In the genomic region with DNA sequence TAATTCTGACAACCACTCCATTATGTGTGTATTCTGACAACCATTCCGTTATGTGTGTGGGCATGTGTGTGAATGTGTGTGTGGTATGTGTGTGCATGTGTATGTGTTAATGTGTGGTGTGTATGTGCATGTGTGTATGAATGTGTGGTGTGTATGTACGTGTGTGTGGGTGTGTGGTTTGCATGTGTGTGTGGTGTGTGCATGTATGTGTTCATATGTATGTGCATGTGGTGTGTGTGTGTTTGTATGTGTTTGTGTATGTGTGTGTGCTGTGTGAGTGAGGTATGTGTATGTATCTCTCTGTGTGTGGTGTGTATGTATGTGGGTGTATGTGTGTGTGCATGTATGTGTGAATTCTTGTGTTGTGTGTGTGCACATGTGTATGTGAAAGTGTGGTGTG, we compare ENCODE assay signal across 14 mouse cellular contexts.
"Had no signal": no experiment of that assay in that cellular context is flagged by ENCODE, and none has a peak within 500 bp of the region (broad histone marks: within the 10 kb centered on the region; RNA-seq: fewer than 3 reads in every experiment).

No protein-coding gene starts in this region.

- H3K27ac ChIP-seq: kidney, embryonic 15.5 days; left cerebral cortex, adult 2 months; limb, embryonic 15.5 days; liver, embryonic 12.5 days; midbrain, embryonic 13.5 days; neural tube, embryonic 12.5 days; stomach, postnatal 0 days had no signal

- DNase-seq: kidney, adult 18-20 months; kidney, postnatal 25 days; lung, embryonic 14.5 days; lung, postnatal 10 days; right cerebral cortex, postnatal 14 days; thymus, adult 2 months; thymus, postnatal 25 days had no signal

- H3K4me2 ChIP-seq: kidney, embryonic 15.5 days; limb, embryonic 15.5 days; liver, embryonic 12.5 days; lung, embryonic 14.5 days; midbrain, embryonic 13.5 days; neural tube, embryonic 12.5 days had no signal

- H3K27me3 ChIP-seq: kidney, embryonic 15.5 days; limb, embryonic 15.5 days; liver, embryonic 12.5 days; midbrain, embryonic 13.5 days; neural tube, embryonic 12.5 days had no signal

- H3K9ac ChIP-seq: kidney, embryonic 15.5 days; limb, embryonic 15.5 days; liver, embryonic 12.5 days; lung, embryonic 14.5 days; midbrain, embryonic 13.5 days; neural tube, embryonic 12.5 days had no signal

- H3K36me3 ChIP-seq: limb, embryonic 15.5 days; liver, embryonic 12.5 days had no signal

- H3K4me3 ChIP-seq: kidney, embryonic 15.5 days; left cerebral cortex, adult 2 months; limb, embryonic 15.5 days; liver, embryonic 12.5 days; midbrain, embryonic 13.5 days; neural tube, embryonic 12.5 days had no signal

- H3K4me1 ChIP-seq: kidney, embryonic 15.5 days; limb, embryonic 15.5 days; liver, embryonic 12.5 days; midbrain, embryonic 13.5 days; neural tube, embryonic 12.5 days had no signal

- ATAC-seq: liver, embryonic 12.5 days; midbrain, embryonic 13.5 days had no signal

- H3K9me3 ChIP-seq: kidney, embryonic 15.5 days; limb, embryonic 15.5 days; liver, embryonic 12.5 days; midbrain, embryonic 13.5 days; neural tube, embryonic 12.5 days had no signal
